Mouse (Mus musculus) leukemia stem cell, adult 10-12 weeks (primary cell): ENCODE results near the gene Pafah2. TPM values are rescaled to one million over a fixed set of nuclear protein-coding genes. Genes with fewer than 3 reads are reported as not detected.

ENCODE experiments used
- polyA plus RNA-seq: library from polyadenylated mRNA; stranded (reverse); fragments of >175 nt; gene quantifications from 2 replicates; pipeline ENCODE4 v1.2.3, GENCODE M21; 2012; ENCODE audit warnings: low replicate concordance

The Pafah2 gene
- polyA plus RNA-seq = 1.8 and 17.5 TPM in 2 replicates

DNA sequence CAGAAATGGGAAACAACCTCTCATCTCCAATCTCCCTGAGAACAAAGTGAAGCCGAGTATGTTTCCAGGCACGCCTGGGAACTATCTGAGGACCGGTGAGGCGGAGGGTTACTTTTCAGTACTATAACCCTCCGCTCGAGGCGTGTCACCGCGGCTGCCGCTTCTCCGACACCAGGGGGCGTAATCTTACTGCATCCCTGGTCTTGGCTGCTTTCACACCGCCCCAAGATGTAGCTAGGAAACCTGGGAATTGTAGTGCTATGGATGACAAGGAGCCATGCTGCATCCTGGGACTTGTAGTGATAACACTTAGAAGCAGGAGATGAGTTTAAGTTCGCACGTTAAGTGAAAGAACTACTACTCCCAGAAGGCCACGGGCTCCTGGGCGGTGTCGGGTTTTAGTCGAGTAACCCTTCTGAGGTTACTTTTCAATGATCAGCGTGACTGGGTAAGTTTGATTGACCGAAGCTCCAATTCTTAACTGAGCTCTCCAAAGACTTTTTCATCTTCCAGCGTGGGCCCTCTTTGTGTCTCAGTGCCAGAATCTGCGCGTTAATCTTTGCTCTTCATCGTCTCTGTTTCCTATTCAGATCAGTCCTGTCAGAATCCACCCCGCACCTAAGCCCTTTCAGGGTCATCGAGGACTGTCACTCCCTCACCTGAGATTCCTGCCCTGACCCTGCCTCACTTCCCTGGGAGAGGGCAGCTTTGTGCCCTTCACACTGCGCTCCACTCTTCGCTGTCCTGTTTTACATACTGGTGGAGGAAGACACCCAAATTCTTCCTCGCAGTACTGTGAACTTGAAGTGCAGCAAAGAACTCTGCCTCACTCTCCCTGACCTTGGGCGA, at the start of gene Pafah2:
Gene Pafah2, plus strand, starts transcription at position 344 of the 849 bp plus-strand sequence.

DNA sequence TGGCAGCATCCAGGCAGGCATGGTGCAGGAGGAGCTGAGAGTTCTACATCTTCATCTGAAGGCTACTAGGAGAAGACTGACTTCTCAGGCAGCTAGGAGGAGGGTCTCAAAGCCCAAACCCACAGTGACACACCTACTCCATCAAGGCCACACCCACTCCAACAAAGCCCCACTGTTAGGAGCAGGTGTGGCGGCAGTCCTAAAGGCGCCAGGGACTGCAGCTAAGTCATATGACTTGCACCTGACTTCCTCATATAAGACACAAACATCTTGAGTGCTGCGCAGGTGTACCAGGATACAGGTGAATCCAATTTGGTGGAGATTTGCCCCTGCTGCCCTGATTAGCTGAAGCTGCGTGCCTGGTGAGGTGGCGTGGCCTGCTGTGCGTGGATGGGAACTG, 12.4 kb upstream of the Pafah2 start, which contains the start of gene Extl1:
Gene Extl1, minus strand, starts transcription at position 101 of the 400 bp plus-strand sequence.

DNA sequence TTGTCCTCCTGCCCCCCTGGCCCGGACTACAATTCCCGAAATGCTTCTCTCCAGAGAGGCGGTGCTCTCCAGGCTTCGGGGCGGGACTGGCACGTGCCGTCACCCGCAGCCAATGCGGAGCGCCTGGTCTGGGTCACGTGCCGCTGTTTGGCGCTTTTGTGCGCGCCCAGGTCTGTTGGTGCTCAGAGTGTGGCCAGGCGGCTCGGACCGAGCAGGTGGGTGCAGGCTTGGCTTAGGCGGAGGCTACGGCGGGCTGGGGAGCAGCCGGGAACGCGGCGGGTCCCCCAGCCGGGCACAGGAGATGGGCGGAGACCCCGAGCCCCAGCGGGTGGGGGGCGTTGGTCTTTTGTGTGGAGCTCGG, 72.1 kb downstream of the Pafah2 start, which contains the start of gene Stmn1:
Gene Stmn1, plus strand, starts transcription at position 106 of the 361 bp plus-strand sequence.

Other genes starting within 250 kb of the Pafah2 start
- gene Cep85, start 209.2 kb upstream of the Pafah2 start, polyA plus RNA-seq = 12.9 and 72.9 TPM in 2 replicates
- gene Gm7534, start 193.3 kb upstream of the Pafah2 start, polyA plus RNA-seq = not detected in 2 replicates
- gene Catsper4, start 168.9 kb upstream of the Pafah2 start, polyA plus RNA-seq = not detected in 2 replicates
- gene Cnksr1, start 157.9 kb upstream of the Pafah2 start, polyA plus RNA-seq = 0.11 and 0.14 TPM in 2 replicates
- gene E130218I03Rik, start 152.7 kb upstream of the Pafah2 start, polyA plus RNA-seq = not detected in 2 replicates
- 34.9 and 47.9 TPM in 2 replicates for gene Zfp593, start 150.7 kb upstream of the Pafah2 start, polyA plus RNA-seq
- gene Gm30191, start 149.4 kb upstream of the Pafah2 start, polyA plus RNA-seq = not detected in 2 replicates
- gene Grrp1, start 142.2 kb upstream of the Pafah2 start, polyA plus RNA-seq = 4.2 and 4.6 TPM in 2 replicates
- gene Pdik1l, start 108.4 kb upstream of the Pafah2 start, polyA plus RNA-seq = 2.9 and 4.8 TPM in 2 replicates
- 0.09 TPM in 1 of 2 replicates, not detected in the other for gene Trim63, start 81.2 kb upstream of the Pafah2 start, polyA plus RNA-seq
- gene Slc30a2, start 53.1 kb upstream of the Pafah2 start, polyA plus RNA-seq = 0.28 TPM in 1 of 2 replicates, not detected in the other
- gene Extl1, start 12.5 kb upstream of the Pafah2 start, polyA plus RNA-seq = 0.19 and 0.41 TPM in 2 replicates
- 42.8 and 82.8 TPM in 2 replicates for gene Stmn1, start 72.0 kb downstream of the Pafah2 start, polyA plus RNA-seq
- gene Paqr7, start 100.4 kb downstream of the Pafah2 start, polyA plus RNA-seq = 1.8 and 4.0 TPM in 2 replicates
- 1.5 and 2.5 TPM in 2 replicates for gene Aunip, start 114.7 kb downstream of the Pafah2 start, polyA plus RNA-seq
- gene Mtfr1l, start 139.1 kb downstream of the Pafah2 start, polyA plus RNA-seq = 33.0 and 75.0 TPM in 2 replicates
- 5.1 and 6.2 TPM in 2 replicates for gene Selenon, start 155.8 kb downstream of the Pafah2 start, polyA plus RNA-seq